Mouse (Mus musculus): ENCODE measurements around the gene Smim7.

DNA sequence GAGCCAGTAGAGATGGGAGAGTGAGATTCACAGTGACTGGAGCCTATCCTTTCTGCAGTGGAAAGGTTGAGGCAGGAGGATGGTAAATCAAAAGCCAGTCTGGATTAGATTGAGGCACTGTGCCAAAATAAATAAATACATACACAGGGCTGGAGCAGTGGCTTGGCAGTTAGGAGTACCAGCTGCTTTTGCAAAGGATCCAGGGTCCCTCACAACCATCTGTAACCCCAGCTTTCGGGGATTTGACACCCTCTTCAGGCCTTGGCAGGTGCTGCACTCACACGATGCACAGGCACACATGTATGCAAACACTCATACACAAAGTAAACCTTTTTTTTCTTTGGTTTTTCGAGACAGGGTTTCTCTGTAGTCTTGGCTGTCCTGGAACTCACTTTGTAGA, 6.4 kb upstream of the Smim7 start:
- TF ChIP-seq CTCF (IDR thresholded peaks at IDR 0.05; ENCODE audit: control insufficient read depth, insufficient read depth, low read length) = no peak
- TF ChIP-seq POLR2A (IDR thresholded peaks at IDR 0.05; ENCODE audit: borderline replicate concordance, control insufficient read depth, low read depth, low read length) = no peak

Measured in bone marrow, adult 2 months (tissue).